Mouse (Mus musculus) left cerebral cortex, postnatal 4 days (tissue): ENCODE measurements at regions not wholly inside any gene's neighbourhood (a gene's known extent, or its start where the extent isn't known, plus 50 kb on each side); places are given as distances from the start of the nearest gene placed in this dataset. TPM values are rescaled to one million over a fixed set of nuclear protein-coding genes. Genes with fewer than 3 reads are reported as not detected.

Experiments
- DNase-seq: peaks from one replicate; pipeline ENCODE4 v3.0.0-alpha.2; 2022
- intact Hi-C: fragments of 180-260 bp; cut with DNase I; formaldehyde crosslinking; loops from one replicate; pipeline ENCODE4 v1.15.1; 2025
- microRNA-seq: library from miRNA; unstranded; fragments of <30 nt; microRNA quantifications from one replicate; pipeline ENCODE4 v1.2.0, GENCODE M21; 2022

DNA sequence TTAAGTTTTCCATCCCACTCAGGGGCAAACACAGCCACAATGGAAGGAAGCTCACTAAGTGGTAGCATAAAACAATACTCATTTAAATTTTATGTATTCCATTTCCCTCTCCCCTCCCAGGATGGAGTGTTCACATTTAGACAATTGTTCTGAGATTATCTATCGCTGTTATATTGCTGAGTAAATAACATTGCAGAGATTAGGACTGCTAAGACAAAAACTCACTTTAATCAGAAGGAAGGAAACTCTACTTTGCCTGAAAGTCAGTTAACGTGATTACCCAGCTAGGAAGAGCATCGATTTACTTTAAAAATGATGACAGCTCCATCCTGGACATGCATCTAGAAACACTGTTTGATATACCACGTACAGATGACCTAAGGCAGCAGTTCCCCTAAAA is 51.1 kb upstream of the Dab2 start:
- intact Hi-C loops = no loop called here
- DNase-seq = no peak

Small RNA genes in the stretch of these regions (microRNA-seq; reads per million reads assigned to microRNA genes)
- not detected for gene Gm27760
